Mouse (Mus musculus) kidney, postnatal 0 days (tissue): ENCODE data around the gene Hoxb8. TPM values are rescaled to one million over a fixed set of nuclear protein-coding genes. Genes with fewer than 3 reads are reported as not detected.

Source experiments
- ATAC-seq: fragments of 200-750 bp; cut with Nextera tagmentation; replicated peaks from 2 replicates; pipeline ENCODE4 v1.8.0; 2017; ENCODE audit warnings: low read depth, moderate number of reproducible peaks, moderate TSS enrichment, moderate library complexity; ENCODE audit not compliant: low FRiP score
- DNase-seq: peaks from one replicate; pipeline ENCODE4 v3.0.0-alpha.2; 2016; ENCODE audit warnings: low spot score
- H3K27ac ChIP-seq: fragments of 300-500 bp; sonication (generic); 2 replicates; pipeline ENCODE4 v1.5.1; 2014; ENCODE audit warnings: mild to moderate bottlenecking
- H3K27me3 ChIP-seq: fragments of 300-500 bp; sonication (generic); 2 replicates; pipeline ENCODE4 v1.6.1; 2014; ENCODE audit warnings: low read length, mixed read lengths; ENCODE audit not compliant: insufficient read depth
- H3K36me3 ChIP-seq: fragments of 300-500 bp; sonication (generic); 2 replicates; pipeline ENCODE4 v1.6.1; 2014; ENCODE audit warnings: low read length, mixed read lengths; ENCODE audit not compliant: insufficient read depth
- H3K4me1 ChIP-seq: fragments of 300-500 bp; sonication (generic); replicated peaks from 2 replicates; pipeline ENCODE4 v1.6.1; 2014; ENCODE audit warnings: antibody characterized with exemption, low read length, mixed read lengths; ENCODE audit not compliant: insufficient read depth
- H3K4me2 ChIP-seq: fragments of 300-500 bp; sonication (generic); 2 replicates; pipeline ENCODE4 v1.6.1; 2014; ENCODE audit warnings: mild to moderate bottlenecking, low read length, moderate library complexity, mixed read lengths
- H3K4me3 ChIP-seq: fragments of 300-500 bp; sonication (generic); replicated peaks from 2 replicates; pipeline ENCODE4 v1.5.1; 2014; ENCODE audit warnings: low read depth, low read length
- H3K9ac ChIP-seq: fragments of 300-500 bp; sonication (generic); 2 replicates; pipeline ENCODE4 v1.6.1; 2014; ENCODE audit warnings: low read depth, low read length
- H3K9me3 ChIP-seq: fragments of 300-500 bp; sonication (generic); replicated peaks from 2 replicates; pipeline ENCODE4 v1.6.1; 2016; ENCODE audit warnings: low read length, inconsistent platforms, mixed read lengths
- CTCF ChIP-seq: IDR thresholded peaks from 2 replicates; pipeline ENCODE4 v1.5.1; 2016; ENCODE audit warnings: antibody characterized with exemption, low read depth, mild to moderate bottlenecking, moderate library complexity
- WGBS: fragments of 180-500 bp; shearing (Covaris S2); extraction: QIAGEN DNeasy Blood & Tissue Kit; methylation state at CpG from one replicate; pipeline ENCODE4 v1.1.7; 2014; 5-methylcytosine and 5-hydroxymethylcytosine counted together
- polyA plus RNA-seq: library from polyadenylated mRNA; unstranded; fragments of >200 nt; fragmentation: Nextera tagmentation; extraction: Ambion mirVana; gene quantifications from 2 replicates; pipeline ENCODE4 v1.2.1, GENCODE M21; 2015

The Hoxb8 gene
- polyA plus RNA-seq, 1 experiment from 2014 or later: 12.2 TPM

DNA sequence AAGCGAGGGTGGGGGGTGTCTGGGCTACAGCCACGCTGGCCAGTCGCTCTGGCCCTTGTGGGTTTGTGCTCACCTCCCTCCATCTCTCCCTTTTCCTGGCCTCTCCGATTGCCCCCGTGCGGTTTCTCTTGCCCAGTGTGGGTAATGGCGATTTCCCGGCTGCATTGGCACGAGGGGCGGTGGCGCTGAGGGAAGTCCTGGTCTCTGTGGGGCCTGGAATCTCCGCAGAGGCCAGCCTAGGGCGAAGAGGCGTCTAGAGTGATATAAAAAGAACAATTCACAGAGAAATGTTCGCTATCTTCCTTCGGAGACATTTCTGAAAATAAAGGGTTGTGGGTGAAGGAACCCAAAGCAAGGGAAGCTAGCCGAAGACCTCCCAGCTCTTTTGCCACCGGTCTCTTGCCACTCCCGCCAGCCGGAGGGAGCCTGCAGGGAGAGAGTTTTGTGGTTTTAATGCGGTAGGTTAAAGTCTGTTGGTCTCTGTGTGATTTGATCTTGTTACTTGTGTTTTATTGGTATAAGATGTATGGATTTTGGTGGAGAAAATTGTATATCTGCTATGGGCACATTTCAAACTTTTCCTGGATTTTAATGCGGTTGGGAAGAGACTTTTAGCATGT, 11.7 kb downstream of the Hoxb8 start:
- H3K36me3 ChIP-seq: no peaks in the 10 kb centered on the region
- no peaks in the 10 kb centered on the region for H3K27me3 ChIP-seq
- H3K4me1 ChIP-seq: peaks cover 23% of the 10 kb centered on the region
- H3K4me3 ChIP-seq: peak overlapping the region; percentile 83
- TF ChIP-seq CTCF: no peak
- H3K4me2 ChIP-seq: peak overlapping the region; percentile 96
- peak overlapping the region; percentile 98 for H3K9ac ChIP-seq
- ATAC-seq: no peak
- no peak for DNase-seq
- no peaks in the 10 kb centered on the region for H3K9me3 ChIP-seq
- H3K27ac ChIP-seq: peak overlapping the region; percentile 99
- under 1% methylated on average over 22 of the region's 22 CpGs for WGBS

- Histone ChIP-seq H3K4me1 (peaks cover 21% of the 10 kb centered on the region), H3K36me3 (no peaks in the 10 kb centered on the region), H3K27ac (peak overlapping the region; percentile 99), H3K4me3 (peak overlapping the region; percentile 83), H3K9ac (peak overlapping the region; percentile 98), H3K27me3 (no peaks in the 10 kb centered on the region), H3K9me3 (no peaks in the 10 kb centered on the region), H3K4me2 (peak overlapping the region; percentile 96)
- WGBS: under 1% methylated on average over 32 of the region's 32 CpGs
- ATAC-seq: peak; percentile 10
- peak; percentile 97 for DNase-seq
- TF ChIP-seq CTCF: peak; percentile 84
These were observed 12.8 kb downstream of the Hoxb8 start for GRCm38 (mm10) chr11:96294245-96295091.

- DNase-seq (no peak), ATAC-seq (peak; percentile 14; the same call in 1 of the 2 replicates)
- TF ChIP-seq CTCF: no peak
- Histone ChIP-seq H3K27ac (peak overlapping the region; percentile 99), H3K9ac (peak overlapping the region; percentile 98), H3K4me2 (peak overlapping the region; percentile 96), H3K4me1 (peaks cover 14% of the 10 kb centered on the region), H3K27me3 (no peaks in the 10 kb centered on the region), H3K36me3 (no peaks in the 10 kb centered on the region), H3K9me3 (no peaks in the 10 kb centered on the region), H3K4me3 (peak overlapping the region; percentile 83)
- WGBS: 1% methylated on average over 29 of the region's 30 CpGs
These were observed 13.6 kb downstream of the Hoxb8 start for GRCm38 (mm10) chr11:96295092-96295835.

- H3K36me3 ChIP-seq: 0 out of 2 replicates have a peak, but pooled peaks cover 5% of the 10 kb centered on the region
- H3K27ac ChIP-seq: peak overlapping the region; percentile 99
- H3K9me3 ChIP-seq: no peaks in the 10 kb centered on the region
- no peak for ATAC-seq
- H3K9ac ChIP-seq: peak overlapping the region; percentile 98
- peak overlapping the region; percentile 83 for H3K4me3 ChIP-seq
- WGBS: 16% methylated on average over 2 of the region's 2 CpGs
- no peak for DNase-seq
- peak overlapping the region; percentile 96 for H3K4me2 ChIP-seq
- peak; percentile 39; the same call in 1 of the 2 replicates for TF ChIP-seq CTCF
- H3K4me1 ChIP-seq: peaks cover 20% of the 10 kb centered on the region
- no peaks in the 10 kb centered on the region for H3K27me3 ChIP-seq
These were observed 15.3 kb downstream of the Hoxb8 start for GRCm38 (mm10) chr11:96296997-96297396.

DNA sequence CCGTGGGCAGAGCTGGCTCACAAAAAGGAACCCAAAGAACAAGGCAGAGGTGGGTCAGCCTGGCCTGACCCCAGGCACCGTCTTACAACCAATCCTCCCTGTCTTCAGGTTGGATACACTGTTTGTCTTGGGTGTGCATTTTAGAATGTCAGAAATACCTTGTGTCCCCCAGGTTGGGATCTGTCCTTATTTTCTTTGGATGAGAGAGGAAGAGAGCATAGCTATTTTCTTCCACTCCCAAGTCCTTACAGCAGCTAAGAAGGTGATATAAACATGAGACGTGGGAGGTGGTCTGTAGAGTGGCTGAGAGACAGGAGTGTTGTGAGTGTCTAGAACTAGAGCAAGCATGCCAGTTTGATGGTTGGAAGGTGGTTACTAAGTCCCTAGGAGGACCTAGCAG, 15.7 kb downstream of the Hoxb8 start:
- H3K9me3 ChIP-seq: no peaks in the 10 kb centered on the region
- H3K36me3 ChIP-seq: 0 out of 2 replicates have a peak, but pooled peaks cover 5% of the 10 kb centered on the region
- H3K9ac ChIP-seq: peak overlapping the region; percentile 98
- no peak for DNase-seq
- peaks cover 24% of the 10 kb centered on the region for H3K4me1 ChIP-seq
- no peak for ATAC-seq
- H3K27me3 ChIP-seq: no peaks in the 10 kb centered on the region
- TF ChIP-seq CTCF: no peak
- 20% methylated on average over 3 of the region's 3 CpGs for WGBS
- H3K27ac ChIP-seq: peak overlapping the region; percentile 99
- H3K4me2 ChIP-seq: peak overlapping the region; percentile 96
- peak overlapping the region; percentile 83 for H3K4me3 ChIP-seq
